Mouse (Mus musculus) intestine, embryonic 16.5 days (tissue): ENCODE results near the gene Ly75. TPM values are rescaled to one million over a fixed set of nuclear protein-coding genes. Genes with fewer than 3 reads are reported as not detected.

Experiments
- ATAC-seq: fragments of 200-750 bp; cut with Nextera tagmentation; 2 replicates; pipeline ENCODE4 v1.8.0; 2017; ENCODE audit warnings: moderate TSS enrichment, moderate library complexity
- H3K27ac ChIP-seq: fragments of 300-500 bp; sonication (generic); 2 replicates; pipeline ENCODE4 v1.5.1; 2014; ENCODE audit warnings: mild to moderate bottlenecking, low read length
- H3K27me3 ChIP-seq: fragments of 300-500 bp; sonication (generic); replicated peaks from 2 replicates; pipeline ENCODE4 v1.6.1; 2014; ENCODE audit warnings: low read length, control low read depth, mixed read lengths; ENCODE audit not compliant: control insufficient read depth, insufficient read depth
- H3K36me3 ChIP-seq: fragments of 300-500 bp; sonication (generic); 2 replicates; pipeline ENCODE4 v1.6.1; 2014; ENCODE audit warnings: low read length, control low read depth; ENCODE audit not compliant: control insufficient read depth, insufficient read depth
- H3K4me1 ChIP-seq: fragments of 300-500 bp; sonication (generic); 2 replicates; pipeline ENCODE4 v1.6.1; 2014; ENCODE audit warnings: low read length, control low read depth, mixed read lengths; ENCODE audit not compliant: control insufficient read depth, insufficient read depth
- H3K4me2 ChIP-seq: fragments of 300-500 bp; sonication (generic); 2 replicates; pipeline ENCODE4 v1.6.1; 2014; ENCODE audit warnings: low read depth, low read length, control low read depth
- H3K4me3 ChIP-seq: fragments of 300-500 bp; sonication (generic); 2 replicates; pipeline ENCODE4 v1.5.1; 2014; ENCODE audit warnings: mild to moderate bottlenecking, low read length
- H3K9ac ChIP-seq: fragments of 300-500 bp; sonication (generic); 2 replicates; pipeline ENCODE4 v1.6.1; 2014; ENCODE audit warnings: low read depth, low read length
- H3K9me3 ChIP-seq: fragments of 300-500 bp; sonication (generic); 2 replicates; pipeline ENCODE4 v1.6.1; 2016; ENCODE audit warnings: low read length, control low read depth; ENCODE audit not compliant: control insufficient read depth
- WGBS: fragments of 180-500 bp; shearing (Covaris S2); extraction: QIAGEN DNeasy Blood & Tissue Kit; methylation state at CpG from one replicate; pipeline ENCODE4 v1.1.7; 2014; 5-methylcytosine and 5-hydroxymethylcytosine counted together
- polyA plus RNA-seq: library from polyadenylated mRNA; unstranded; fragments of >200 nt; fragmentation: Nextera tagmentation; extraction: Ambion mirVana; gene quantifications from 2 replicates; pipeline ENCODE4 v1.2.1, GENCODE M21; 2015

The Ly75 gene
- polyA plus RNA-seq, 1 experiment from 2014 or later = 0.84 TPM

DNA sequence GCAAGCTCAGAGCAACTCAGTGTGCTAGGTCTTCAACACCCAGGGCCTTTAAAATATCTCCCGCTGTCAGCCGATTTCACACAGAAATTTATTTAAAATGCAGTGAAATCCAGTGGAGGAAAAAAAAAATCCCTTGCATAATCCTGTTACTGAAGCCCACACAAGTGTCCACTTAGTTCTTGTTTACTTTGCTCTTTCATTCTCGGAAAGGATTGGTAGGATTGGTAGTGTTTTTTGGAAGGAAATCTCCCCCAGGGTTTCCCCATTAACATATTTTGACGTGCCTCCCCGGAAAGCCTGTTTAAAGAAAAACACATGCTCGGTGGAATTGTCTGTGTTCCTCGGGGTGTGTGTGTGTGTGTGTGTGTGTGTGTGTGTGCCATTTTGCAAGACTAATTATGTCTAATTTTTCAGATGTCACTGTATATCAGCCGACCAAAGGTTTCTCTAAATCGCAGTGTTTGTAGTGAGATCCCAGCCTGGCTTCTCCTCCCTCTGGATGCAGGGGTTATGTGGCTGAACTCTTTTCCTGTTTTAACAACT is 99.8 kb downstream of the Ly75 start:
- peak; percentile 23; the same call in 1 of the 2 replicates for ATAC-seq
- Histone ChIP-seq H3K4me3 (peak overlapping the region; percentile 57), H3K36me3 (no peaks in the 10 kb centered on the region), H3K4me2 (peak overlapping the region; percentile 95), H3K27ac (peak overlapping the region; percentile 70), H3K9ac (peak overlapping the region; percentile 71), H3K27me3 (no peaks in the 10 kb centered on the region), H3K9me3 (0 out of 2 replicates have a peak, but pooled peaks cover 3% of the 10 kb centered on the region), H3K4me1 (0 out of 2 replicates have a peak, but pooled peaks cover 2% of the 10 kb centered on the region)
- WGBS = 17% methylated on average over 9 of the region's 9 CpGs

DNA sequence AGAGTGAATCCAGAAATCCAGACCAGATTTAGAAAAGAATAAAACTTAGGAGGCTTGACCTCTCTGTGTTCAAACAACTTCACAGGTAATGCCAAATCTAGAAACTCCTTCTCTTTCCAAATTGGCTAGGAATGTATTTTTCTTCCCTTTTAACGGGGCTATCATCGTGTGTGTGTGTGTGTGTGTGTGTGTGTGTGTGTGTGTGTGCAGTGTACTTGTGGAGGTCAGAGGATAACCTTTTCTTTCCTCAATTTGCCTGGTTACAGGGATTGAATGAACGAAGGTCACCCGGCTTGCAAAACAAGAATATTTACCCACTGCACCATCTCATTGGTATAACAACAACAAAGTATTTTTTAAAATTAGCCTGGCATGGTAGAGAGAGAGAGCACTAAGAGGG is 100.5 kb downstream of the Ly75 start:
- no peak for ATAC-seq
- H3K4me2 ChIP-seq = peak overlapping the region; percentile 95
- H3K9ac ChIP-seq = no peak overlapping the region
- no peaks in the 10 kb centered on the region for H3K36me3 ChIP-seq
- H3K9me3 ChIP-seq = 0 out of 2 replicates have a peak, but pooled peaks cover 3% of the 10 kb centered on the region
- 82% methylated on average over 4 of the region's 4 CpGs for WGBS
- no peak overlapping the region for H3K27ac ChIP-seq
- H3K4me1 ChIP-seq = 0 out of 2 replicates have a peak, but pooled peaks cover 2% of the 10 kb centered on the region
- H3K4me3 ChIP-seq = no peak overlapping the region; the same call in 1 of the 2 replicates
- H3K27me3 ChIP-seq = no peaks in the 10 kb centered on the region

DNA sequence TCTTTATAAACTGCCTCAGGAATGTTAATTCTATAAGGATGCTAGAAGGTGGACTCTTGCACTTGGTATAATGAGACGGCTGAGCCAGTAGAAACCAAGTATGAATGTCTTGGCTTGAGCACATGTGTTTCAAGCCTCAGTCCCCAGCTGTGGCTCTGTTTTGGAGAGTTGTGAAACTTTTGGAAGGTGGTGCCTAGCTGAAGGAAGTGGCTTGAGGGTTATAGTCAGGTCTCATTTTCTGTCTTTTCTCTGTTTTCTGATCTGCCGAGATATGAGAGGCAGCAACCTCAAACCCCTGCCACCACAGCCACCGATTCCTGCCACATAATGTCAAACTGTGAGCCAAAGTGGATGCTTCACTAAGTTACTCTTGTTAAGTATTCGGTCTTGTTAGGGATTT is 104.5 kb downstream of the Ly75 start:
- H3K4me2 ChIP-seq = no peak overlapping the region
- no peaks in the 10 kb centered on the region for H3K9me3 ChIP-seq
- ATAC-seq = no peak
- H3K27ac ChIP-seq = no peak overlapping the region
- H3K4me1 ChIP-seq = 0 out of 2 replicates have a peak, but pooled peaks cover 2% of the 10 kb centered on the region
- no peaks in the 10 kb centered on the region for H3K36me3 ChIP-seq
- no peak overlapping the region for H3K4me3 ChIP-seq
- H3K27me3 ChIP-seq = no peaks in the 10 kb centered on the region
- H3K9ac ChIP-seq = no peak overlapping the region
- 91% methylated on average over 4 of the region's 4 CpGs for WGBS

DNA sequence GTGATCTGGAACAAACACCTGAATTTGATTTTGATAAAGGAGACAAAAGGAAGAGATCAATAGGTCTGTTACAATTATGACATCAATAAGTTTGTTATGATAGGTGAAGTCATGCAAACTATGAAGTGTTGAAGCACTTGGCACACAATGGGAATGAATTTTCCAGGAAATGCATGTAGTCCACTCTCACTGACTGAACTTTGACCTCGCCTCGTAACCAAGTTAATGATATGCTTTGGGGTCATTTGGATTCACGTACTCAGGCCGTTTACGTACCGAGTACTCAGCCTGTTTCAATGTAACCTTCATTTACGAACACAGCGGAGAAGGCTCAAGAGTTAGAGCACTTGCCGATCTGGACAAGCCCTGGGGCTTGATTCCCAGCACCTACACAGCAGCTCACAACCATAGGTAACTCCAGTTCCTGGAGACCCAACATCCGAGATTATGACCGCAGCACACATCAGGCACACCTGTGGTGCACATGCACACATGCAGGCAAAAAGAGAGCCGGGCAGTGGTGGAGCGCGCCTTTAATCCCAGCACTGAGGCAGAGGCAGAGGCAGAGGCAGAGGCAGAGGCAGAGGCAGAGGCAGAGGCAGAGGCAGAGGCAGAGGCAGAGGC is 113.1 kb downstream of the Ly75 start:
- no peaks in the 10 kb centered on the region for H3K36me3 ChIP-seq
- no peak overlapping the region for H3K27ac ChIP-seq
- no peak overlapping the region for H3K9ac ChIP-seq
- no peaks in the 10 kb centered on the region for H3K4me1 ChIP-seq
- 82% methylated on average over 14 of the region's 14 CpGs for WGBS
- no peak overlapping the region for H3K4me3 ChIP-seq
- peaks cover 3% of the 10 kb centered on the region; the same call in 1 of the 2 replicates for H3K9me3 ChIP-seq
- peak; percentile 60; the same call in 1 of the 2 replicates for ATAC-seq
- H3K4me2 ChIP-seq = no peak overlapping the region
- no peaks in the 10 kb centered on the region for H3K27me3 ChIP-seq

DNA sequence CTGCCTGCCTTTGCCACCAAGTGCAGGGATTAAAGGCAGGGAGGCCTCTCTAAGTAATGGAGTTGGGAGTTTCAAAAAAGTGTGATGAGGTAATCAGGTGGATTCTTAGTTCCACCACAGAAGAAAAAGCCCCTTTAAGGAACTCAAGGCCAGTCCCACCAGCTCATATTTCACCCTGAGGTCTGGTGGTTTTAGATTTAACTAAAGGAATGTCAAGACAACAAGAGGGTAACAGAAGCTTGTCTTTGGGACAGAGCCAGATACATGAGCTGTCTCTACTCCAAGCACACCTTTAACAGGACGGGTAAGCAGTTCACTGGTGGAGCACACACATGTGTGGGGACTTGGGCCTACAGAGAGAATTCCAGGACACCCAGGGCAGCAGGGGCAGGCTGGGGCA is 115.5 kb downstream of the Ly75 start:
- H3K4me2 ChIP-seq = no peak overlapping the region
- H3K27me3 ChIP-seq = no peaks in the 10 kb centered on the region
- WGBS = 56% methylated on average over 1 of the region's 1 CpGs
- H3K4me1 ChIP-seq = no peaks in the 10 kb centered on the region
- H3K4me3 ChIP-seq = no peak overlapping the region
- no peak overlapping the region for H3K27ac ChIP-seq
- no peak for ATAC-seq
- H3K36me3 ChIP-seq = no peaks in the 10 kb centered on the region
- H3K9me3 ChIP-seq = no peaks in the 10 kb centered on the region
- H3K9ac ChIP-seq = no peak overlapping the region

DNA sequence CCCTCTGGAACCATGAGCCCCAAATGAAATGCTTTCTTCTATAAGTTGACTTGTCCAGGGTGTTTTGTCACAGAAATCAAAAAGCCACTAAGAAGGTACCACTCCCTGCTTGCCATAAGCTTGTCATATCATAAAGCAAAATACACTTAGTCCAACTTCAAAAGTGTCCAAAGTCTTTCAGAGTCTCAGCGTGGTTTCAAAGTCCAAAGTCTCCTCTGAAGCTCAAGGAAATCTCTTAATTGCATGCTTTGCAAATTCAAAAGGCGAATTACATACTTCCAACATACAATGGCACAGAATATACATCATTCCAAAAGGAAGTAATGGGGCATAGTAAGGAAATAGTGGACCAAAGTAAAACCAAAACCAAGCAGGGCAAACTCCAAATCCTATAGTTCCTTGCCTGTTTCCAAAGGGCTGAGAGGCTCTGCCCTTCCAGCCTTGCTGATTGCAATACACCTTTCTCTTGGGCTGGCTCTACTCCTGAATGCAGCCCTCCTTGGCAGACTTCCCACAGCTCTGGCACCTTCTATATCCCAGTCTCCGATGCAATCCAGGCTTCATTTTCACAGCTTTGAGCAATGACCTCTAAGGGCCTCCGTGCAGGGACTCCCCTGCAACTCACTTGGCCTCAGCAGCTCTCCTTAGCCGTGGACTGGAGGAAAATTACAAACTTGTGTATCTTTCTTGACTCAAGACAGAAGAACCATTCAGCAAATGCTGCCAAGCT is 122.3 kb downstream of the Ly75 start:
- Histone ChIP-seq H3K27me3 (no peaks in the 10 kb centered on the region), H3K4me1 (0 out of 2 replicates have a peak, but pooled peaks cover 2% of the 10 kb centered on the region)
- ATAC-seq = peak; percentile 44; the same call in 1 of the 2 replicates

DNA sequence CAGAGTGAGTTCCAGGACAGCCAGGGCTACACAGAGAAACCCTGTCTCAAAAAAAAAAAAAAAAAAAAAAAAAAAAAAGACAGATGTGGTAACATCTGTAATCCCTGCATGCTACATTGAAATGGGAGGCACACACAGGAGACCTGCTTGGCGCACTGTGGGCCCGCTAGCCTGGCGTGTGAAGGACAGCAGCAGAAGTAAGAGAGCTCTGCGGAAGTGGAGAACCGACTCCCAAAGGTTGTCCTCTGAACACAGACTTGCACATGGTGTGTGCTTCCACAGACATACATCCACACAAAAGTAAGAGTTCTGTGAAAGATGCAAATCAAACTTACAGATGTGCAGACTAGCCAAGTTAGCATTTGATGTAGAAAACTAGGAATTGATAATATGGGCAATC is 123.9 kb downstream of the Ly75 start:
- no peak for ATAC-seq
- Histone ChIP-seq H3K4me1 (0 out of 2 replicates have a peak, but pooled peaks cover 2% of the 10 kb centered on the region), H3K36me3 (0 out of 2 replicates have a peak, but pooled peaks cover 3% of the 10 kb centered on the region), H3K27ac (no peak overlapping the region), H3K4me3 (no peak overlapping the region), H3K9me3 (no peaks in the 10 kb centered on the region), H3K4me2 (no peak overlapping the region), H3K27me3 (no peaks in the 10 kb centered on the region), H3K9ac (no peak overlapping the region)
- 95% methylated on average over 5 of the region's 5 CpGs for WGBS

More for the DNA sequence above, 122.3 kb downstream of the Ly75 start:
- Histone ChIP-seq H3K4me3 (no peak overlapping the region), H3K9ac (no peak overlapping the region), H3K4me2 (no peak overlapping the region), H3K9me3 (no peaks in the 10 kb centered on the region), H3K36me3 (no peaks in the 10 kb centered on the region), H3K27ac (peak overlapping the region; percentile 46; the same call in 1 of the 2 replicates)
- 71% methylated on average over 5 of the region's 5 CpGs for WGBS

DNA sequence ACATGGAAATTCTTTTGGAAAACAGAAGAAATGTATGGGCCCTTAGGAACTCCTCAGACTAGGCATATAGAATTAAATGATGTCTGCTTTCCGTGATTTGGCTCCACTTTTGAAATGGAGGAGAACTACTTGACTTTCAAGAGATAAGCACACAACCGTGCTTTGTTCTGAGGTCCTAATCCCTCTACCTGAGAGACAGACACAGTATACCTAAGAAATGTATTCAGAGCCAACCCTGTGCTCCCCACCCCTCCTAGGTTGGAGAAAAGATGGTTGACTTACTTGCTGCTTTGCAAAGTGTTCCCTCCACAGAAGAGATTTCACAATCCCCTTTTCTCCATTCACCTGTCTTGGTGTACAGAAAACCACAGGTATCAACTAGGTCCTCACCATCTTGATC is 126.4 kb downstream of the Ly75 start:
- WGBS = 83% methylated on average over 2 of the region's 2 CpGs
- H3K9ac ChIP-seq = no peak overlapping the region
- H3K4me3 ChIP-seq = no peak overlapping the region
- H3K9me3 ChIP-seq = no peaks in the 10 kb centered on the region
- no peak overlapping the region for H3K4me2 ChIP-seq
- 0 out of 2 replicates have a peak, but pooled peaks cover 2% of the 10 kb centered on the region for H3K4me1 ChIP-seq
- no peak overlapping the region for H3K27ac ChIP-seq
- ATAC-seq = no peak
- no peaks in the 10 kb centered on the region for H3K27me3 ChIP-seq
- H3K36me3 ChIP-seq = 0 out of 2 replicates have a peak, but pooled peaks cover 4% of the 10 kb centered on the region

DNA sequence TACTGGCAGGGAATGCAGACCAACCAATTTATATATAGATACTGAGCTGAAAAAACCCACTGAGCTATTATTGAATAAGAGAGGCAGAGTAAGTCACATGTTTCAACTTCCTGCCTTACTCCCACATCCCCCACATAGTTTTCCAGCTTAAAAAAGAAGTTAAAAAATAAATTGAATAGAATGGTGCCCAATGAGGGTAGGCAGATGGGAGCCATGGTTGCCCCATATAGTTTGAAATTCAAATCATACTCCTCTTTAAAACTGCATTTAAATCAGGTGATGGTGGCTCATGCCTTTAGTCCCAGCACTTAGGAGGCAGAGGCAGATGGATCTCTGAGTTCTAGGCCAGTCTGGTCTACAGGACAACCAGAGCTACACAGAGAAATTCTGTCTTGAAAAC is 129.6 kb downstream of the Ly75 start:
- Histone ChIP-seq H3K36me3 (peaks cover 10% of the 10 kb centered on the region), H3K4me1 (no peaks in the 10 kb centered on the region), H3K27ac (no peak overlapping the region), H3K9me3 (no peaks in the 10 kb centered on the region), H3K27me3 (no peaks in the 10 kb centered on the region), H3K4me3 (no peak overlapping the region), H3K9ac (no peak overlapping the region), H3K4me2 (no peak overlapping the region)
- ATAC-seq = no peak
